Mouse (Mus musculus) granulocyte monocyte progenitor cell, adult 5-6 weeks (primary cell): ENCODE data around the gene Rexo1. TPM values are rescaled to one million over a fixed set of nuclear protein-coding genes. Genes with fewer than 3 reads are reported as not detected.

Experiments
- ATAC-seq: replicated peaks from 2 replicates; pipeline ENCODE4 v1.8.0; 2016; ENCODE audit warnings: mild to moderate bottlenecking, moderate TSS enrichment, inconsistent platforms; ENCODE audit not compliant: poor library complexity, severe bottlenecking
- total RNA-seq, 2 experiments: library from RNA; stranded (forward) in 1 of 2; stranded (reverse) in 1 of 2; fragments of 200-712, 200-1000 nt in 1 of 2; fragments of >200 nt in 1 of 2; fragmentation: Nextera tagmentation in 1 of 2; gene quantifications; 2 replicates each; pipeline ENCODE4 v1.2.3; 2014 to 2017

Gene Rexo1
- total RNA-seq, 2 experiments from 2014 or later, result 28.8 to 48.2 TPM

- no peak for ATAC-seq
Measured at GRCm38 (mm10) chr10:80585581-80585980, 24.2 kb upstream of the Rexo1 start.

- ATAC-seq, result no peak
Measured at GRCm38 (mm10) chr10:80584642-80585552, 23.5 kb upstream of the Rexo1 start.

GRCm38 (mm10) chr10:80584045-80584488, 22.7 kb upstream of the Rexo1 start:
- ATAC-seq, result no peak

GRCm38 (mm10) chr10:80583047-80583446, 21.7 kb upstream of the Rexo1 start:
- ATAC-seq, result no peak

GRCm38 (mm10) chr10:80578911-80579310, 17.6 kb upstream of the Rexo1 start:
- ATAC-seq, result peak; percentile 28

GRCm38 (mm10) chr10:80578131-80578750, 16.9 kb upstream of the Rexo1 start:
- peak; percentile 55 for ATAC-seq

- ATAC-seq, result peak; percentile 70
Measured at GRCm38 (mm10) chr10:80577195-80578130, 16.1 kb upstream of the Rexo1 start, which contains the start of gene Klf16. Klf16 (minus strand) TSS chr10:80577321.

- peak; percentile 12; the same call in 1 of the 2 replicates for ATAC-seq
Measured at GRCm38 (mm10) chr10:80576351-80577194, 15.2 kb upstream of the Rexo1 start.

- no peak for ATAC-seq
Measured at GRCm38 (mm10) chr10:80575925-80576324, 14.6 kb upstream of the Rexo1 start.

- ATAC-seq, result no peak
Measured at GRCm38 (mm10) chr10:80574896-80575295, 13.5 kb upstream of the Rexo1 start.

GRCm38 (mm10) chr10:80573944-80574343, 12.6 kb upstream of the Rexo1 start:
- no peak for ATAC-seq

- ATAC-seq, result no peak
Measured at GRCm38 (mm10) chr10:80572477-80572876, 11.1 kb upstream of the Rexo1 start.

- peak; percentile 52 for ATAC-seq
Measured at GRCm38 (mm10) chr10:80570871-80571836, 9.8 kb upstream of the Rexo1 start.

GRCm38 (mm10) chr10:80570419-80570818, 9.1 kb upstream of the Rexo1 start:
- no peak for ATAC-seq

- peak; percentile 69 for ATAC-seq
Measured at GRCm38 (mm10) chr10:80569664-80570066, 8.3 kb upstream of the Rexo1 start.

GRCm38 (mm10) chr10:80568876-80569275, 7.5 kb upstream of the Rexo1 start:
- no peak for ATAC-seq

GRCm38 (mm10) chr10:80566375-80567092, 5.2 kb upstream of the Rexo1 start:
- peak; percentile 49 for ATAC-seq

- ATAC-seq, result peak; percentile 57
Measured at GRCm38 (mm10) chr10:80560621-80561020, 739 bp downstream of the Rexo1 start.
